Mouse (Mus musculus) kidney, adult 8-10 months (tissue): ENCODE results near the gene P2ry14.
A peak's percentile ranks its signal among the peaks of the same experiment; 100 is the strongest.
"Not testable (repeated sequence)": the region's sequence is repeated elsewhere in the genome, so short reads cannot be mapped to it uniquely, and the experiment has no call there.

Experiments
- DNase-seq, 2 experiments: peaks; one replicate each; pipeline ENCODE4 v3.0.0; 2022

P2ry14 gene

GRCm38 (mm10) chr3:59102146-59102545 is 51.3 kb downstream of the P2ry14 start:
- no peak for DNase-seq

GRCm38 (mm10) chr3:59101218-59101986 is 52.0 kb downstream of the P2ry14 start, which contains the start of gene Gpr171:
Gene Gpr171, minus strand, starts transcription at chr3:59101821.
- no peak for DNase-seq

- no peak for DNase-seq
These were observed 54.9 kb downstream of the P2ry14 start for GRCm38 (mm10) chr3:59098540-59098939.

GRCm38 (mm10) chr3:59097421-59097820 is 56.0 kb downstream of the P2ry14 start:
- no peak for DNase-seq

- no peak for DNase-seq
These were observed 60.7 kb downstream of the P2ry14 start for GRCm38 (mm10) chr3:59092702-59093101.

GRCm38 (mm10) chr3:59080919-59081318 is 72.5 kb downstream of the P2ry14 start:
- DNase-seq = no peak

GRCm38 (mm10) chr3:59080293-59080916 is 73.0 kb downstream of the P2ry14 start:
- no peak for DNase-seq

GRCm38 (mm10) chr3:59079327-59079726 is 74.1 kb downstream of the P2ry14 start:
- peak; percentile 10 to 33 for DNase-seq

- no peak for DNase-seq
These were observed 74.8 kb downstream of the P2ry14 start for GRCm38 (mm10) chr3:59078585-59078984.

- no peak for DNase-seq
These were observed 76.1 kb downstream of the P2ry14 start for GRCm38 (mm10) chr3:59077278-59077677.

GRCm38 (mm10) chr3:59069071-59069470 is 84.3 kb downstream of the P2ry14 start:
- DNase-seq = not testable (repeated sequence)

- no peak for DNase-seq
These were observed 86.7 kb downstream of the P2ry14 start for GRCm38 (mm10) chr3:59066558-59067294.

- DNase-seq = no peak
These were observed 87.5 kb downstream of the P2ry14 start for GRCm38 (mm10) chr3:59065937-59066336.
